In genomic region chr5:39643260-39643923, GRCm38 (mm10) we compare ENCODE assay signal across 8 mouse cellular contexts.
DNase-seq lines count a peak whose midpoint lies in the region; ATAC-seq lines count a peak whose summit lies in the region.

No protein-coding gene starts in this region.

- no peak for ATAC-seq in kidney, embryonic 16.5 days (ENCODE audit: low FRiP score, low TSS enrichment)
- ATAC-seq in heart, embryonic 15.5 days (replicated peaks; ENCODE audit: insufficient number of reproducible peaks, insufficient read depth, low FRiP score, low read depth) = no peak
- no peak for ATAC-seq in liver, embryonic 15.5 days (ENCODE audit: insufficient read depth)
- no peak for ATAC-seq in stomach, embryonic 15.5 days (ENCODE audit: insufficient read depth, low FRiP score, low read depth)

- H3K4me3 ChIP-seq in kidney, embryonic 16.5 days (ENCODE audit: low read length) = peak overlapping the region; percentile 68
- H3K4me3 ChIP-seq in heart, embryonic 15.5 days = peak overlapping the region; percentile 80
- no peak overlapping the region for H3K4me3 ChIP-seq in liver, embryonic 15.5 days (replicated peaks)
- H3K4me3 ChIP-seq in stomach, embryonic 15.5 days (replicated peaks) = peak overlapping the region; percentile 56

- no peaks in the 10 kb centered on the region for H3K9me3 ChIP-seq in kidney, embryonic 16.5 days (ENCODE audit: low read length)
- H3K9me3 ChIP-seq in heart, embryonic 15.5 days (replicated peaks) = no peaks in the 10 kb centered on the region
- no peaks in the 10 kb centered on the region for H3K9me3 ChIP-seq in liver, embryonic 15.5 days (replicated peaks)
- no peaks in the 10 kb centered on the region for H3K9me3 ChIP-seq in stomach, embryonic 15.5 days

- H3K4me2 ChIP-seq in kidney, embryonic 16.5 days (replicated peaks; ENCODE audit: low read depth, low read length) = peak overlapping the region; percentile 84
- H3K4me2 ChIP-seq in heart, embryonic 15.5 days = peak overlapping the region; percentile 100
- H3K4me2 ChIP-seq in liver, embryonic 15.5 days = peak overlapping the region; percentile 68
- H3K4me2 ChIP-seq in stomach, embryonic 15.5 days = peak overlapping the region; percentile 94

- peaks cover 27% of the 10 kb centered on the region for H3K27me3 ChIP-seq in kidney, embryonic 16.5 days (ENCODE audit: insufficient read depth, low read length)
- H3K27me3 ChIP-seq in heart, embryonic 15.5 days = peaks cover 37% of the 10 kb centered on the region
- peaks cover 41% of the 10 kb centered on the region for H3K27me3 ChIP-seq in liver, embryonic 15.5 days
- no peaks in the 10 kb centered on the region for H3K27me3 ChIP-seq in stomach, embryonic 15.5 days (replicated peaks)

- no peak overlapping the region for H3K27ac ChIP-seq in kidney, embryonic 16.5 days (ENCODE audit: low read length)
- H3K27ac ChIP-seq in heart, embryonic 15.5 days = no peak overlapping the region
- H3K27ac ChIP-seq in liver, embryonic 15.5 days (replicated peaks) = no peak overlapping the region
- H3K27ac ChIP-seq in stomach, embryonic 15.5 days = no peak overlapping the region

- H3K36me3 ChIP-seq in kidney, embryonic 16.5 days (ENCODE audit: insufficient read depth, low read length) = no peaks in the 10 kb centered on the region
- H3K36me3 ChIP-seq in heart, embryonic 15.5 days = no peaks in the 10 kb centered on the region
- H3K36me3 ChIP-seq in liver, embryonic 15.5 days (replicated peaks) = no peaks in the 10 kb centered on the region
- H3K36me3 ChIP-seq in stomach, embryonic 15.5 days = no peaks in the 10 kb centered on the region

- no peak for DNase-seq in kidney, adult 11 months
- DNase-seq in cerebellum, postnatal 14 days = peak; percentile 61 to 62
- no peak for DNase-seq in Muller cell, postnatal 12 days (ENCODE audit: inconsistent ontology term)
- no peak for DNase-seq in adipocyte (ENCODE audit: low spot score)

- peaks cover 20% of the 10 kb centered on the region for H3K4me1 ChIP-seq in kidney, embryonic 16.5 days (ENCODE audit: insufficient read depth, low read length)
- peaks cover 22% of the 10 kb centered on the region for H3K4me1 ChIP-seq in heart, embryonic 15.5 days (replicated peaks)
- H3K4me1 ChIP-seq in liver, embryonic 15.5 days (replicated peaks) = 0 out of 2 replicates have a peak, but pooled peaks cover 3% of the 10 kb centered on the region
- H3K4me1 ChIP-seq in stomach, embryonic 15.5 days = 0 out of 2 replicates have a peak, but pooled peaks cover 7% of the 10 kb centered on the region

- 2% methylated on average over 22 of the region's 22 CpGs for WGBS in kidney, embryonic 16.5 days
- WGBS in heart, embryonic 15.5 days = 3% methylated on average over 22 of the region's 22 CpGs
- 3% methylated on average over 22 of the region's 22 CpGs for WGBS in liver, embryonic 15.5 days (ENCODE audit: insufficient replicate concordance)
- 2% methylated on average over 22 of the region's 22 CpGs for WGBS in stomach, embryonic 15.5 days

- no peak overlapping the region; the same call in 1 of the 2 replicates for H3K9ac ChIP-seq in kidney, embryonic 16.5 days (replicated peaks; ENCODE audit: low read length)
- peak overlapping the region; percentile 59 for H3K9ac ChIP-seq in heart, embryonic 15.5 days
- no peak overlapping the region for H3K9ac ChIP-seq in liver, embryonic 15.5 days
- peak overlapping the region; percentile 33; the same call in 1 of the 2 replicates for H3K9ac ChIP-seq in stomach, embryonic 15.5 days

Comparison
In these comparisons a context has a peak if more than half of its experiments do, and no peak if none do; other contexts are left out.
1. H3K9ac ChIP-seq: peak in heart, embryonic 15.5 days (single experiment) and stomach, embryonic 15.5 days (single experiment); none in kidney, embryonic 16.5 days (single experiment) and liver, embryonic 15.5 days (single experiment).
2. DNase-seq: peak in cerebellum, postnatal 14 days (2 of 2); none in kidney, adult 11 months (single experiment), Muller cell, postnatal 12 days (single experiment) and adipocyte (single experiment).
3. Peak in every context shown above with its lines, with median percentiles within 50 percentile points of each other: H3K4me2 ChIP-seq.